Mouse (Mus musculus) MEL (cell line): ENCODE measurements around the gene Chid1. TPM values are rescaled to one million over a fixed set of nuclear protein-coding genes. Genes with fewer than 3 reads are reported as not detected.

ENCODE experiments used
- DNase-seq: peaks from one replicate; pipeline ENCODE4 v3.0.0; 2011; ENCODE audit warnings: low read depth, low spot score
- H3K27ac ChIP-seq: 2 replicates; pipeline ENCODE4 v1.5.1; 2012; ENCODE audit warnings: low read depth, mild to moderate bottlenecking, control low read depth, low read length, moderate library complexity; ENCODE audit not compliant: control insufficient read depth
- H3K27me3 ChIP-seq, 2 experiments: fragments of 150-350 bp in 1 of 2; sonication (generic) in 1 of 2; 2 replicates each; pipeline ENCODE4 v1.6.1; 2012; ENCODE audit warnings: low read length in 2 of 2, mild to moderate bottlenecking in 2 of 2, improper control_type of control experiment in 1 of 2, moderate library complexity in 1 of 2; ENCODE audit not compliant: insufficient read depth in 2 of 2, control insufficient read depth in 1 of 2
- H3K36me3 ChIP-seq, 2 experiments: 2 replicates each; pipeline ENCODE4 v1.6.1; 2012 to 2014; ENCODE audit warnings: low read length in 2 of 2, improper control_type of control experiment in 1 of 2, inconsistent platforms in 1 of 2, mild to moderate bottlenecking in 1 of 2; ENCODE audit not compliant: insufficient read depth in 2 of 2, control insufficient read depth in 1 of 2
- H3K4me1 ChIP-seq, 2 experiments: fragments of 150-350 bp in 1 of 2; sonication (generic) in 1 of 2; 2 replicates each; pipeline ENCODE4 v1.6.1; 2012; ENCODE audit warnings: low read length in 2 of 2, improper control_type of control experiment in 1 of 2, mild to moderate bottlenecking in 1 of 2; ENCODE audit not compliant: insufficient read depth in 2 of 2, control insufficient read depth in 1 of 2
- H3K4me3 ChIP-seq, 2 experiments: fragments of 150-350 bp in 1 of 2; sonication (generic) in 1 of 2; 2 replicates each; pipeline ENCODE4 v1.5.1; 2012; ENCODE audit warnings: low read depth in 2 of 2, low read length in 2 of 2, mild to moderate bottlenecking in 2 of 2, moderate library complexity in 2 of 2, control low read depth in 1 of 2, improper control_type of control experiment in 1 of 2; ENCODE audit not compliant: control insufficient read depth in 1 of 2, insufficient read depth in 1 of 2
- H3K79me2 ChIP-seq: 2 replicates; pipeline ENCODE4 v1.6.1; 2012; ENCODE audit warnings: mild to moderate bottlenecking, low read length, moderate library complexity; ENCODE audit not compliant: control insufficient read depth, poor library complexity, insufficient read depth
- H3K9ac ChIP-seq: 2 replicates; pipeline ENCODE4 v1.6.1; 2012; ENCODE audit warnings: low read depth, mild to moderate bottlenecking, control low read depth, low read length, moderate library complexity; ENCODE audit not compliant: control insufficient read depth, poor library complexity, severe bottlenecking
- H3K9me3 ChIP-seq: fragments of 150-350 bp; sonication (generic); replicated peaks from 2 replicates; pipeline ENCODE4 v1.6.1; 2012; ENCODE audit warnings: mild to moderate bottlenecking, low read length, improper control_type of control experiment, moderate library complexity; ENCODE audit not compliant: insufficient read depth
- BHLHE40 ChIP-seq: IDR thresholded peaks from 2 replicates; pipeline ENCODE4 v1.6.1; 2012; ENCODE audit warnings: low read depth, mild to moderate bottlenecking, inconsistent platforms, low read length, improper control_type of control experiment, borderline replicate concordance
- CHD1 ChIP-seq: IDR thresholded peaks from 2 replicates; pipeline ENCODE4 v1.6.1; 2012; ENCODE audit warnings: low read depth, mild to moderate bottlenecking, inconsistent platforms, low read length, improper control_type of control experiment
- CHD2 ChIP-seq: IDR thresholded peaks from 2 replicates; pipeline ENCODE4 v1.6.1; 2011; ENCODE audit warnings: low read length, improper control_type of control experiment
- CTCF ChIP-seq, 3 experiments: IDR thresholded peaks in 2 of 3; conservative IDR thresholded peaks in 1 of 3; 2 replicates each; pipeline ENCODE4 v1.5.1; 2011 to 2012; ENCODE audit warnings: low read length in 3 of 3, low read depth in 2 of 3, mild to moderate bottlenecking in 2 of 3, improper control_type of control experiment in 1 of 3, inconsistent platforms in 1 of 3, mixed read lengths in 1 of 3, moderate library complexity in 1 of 3; ENCODE audit not compliant: control insufficient read depth in 1 of 3, insufficient read depth in 1 of 3, poor library complexity in 1 of 3, severe bottlenecking in 1 of 3
- E2F4 ChIP-seq: IDR thresholded peaks from 2 replicates; pipeline ENCODE4 v1.6.1; 2011; ENCODE audit warnings: low read depth, low read length, improper control_type of control experiment, borderline replicate concordance
- ELF1 ChIP-seq: IDR thresholded peaks from 2 replicates; pipeline ENCODE4 v1.6.1; 2014; ENCODE audit warnings: low read depth, mild to moderate bottlenecking, inconsistent platforms, low read length, improper control_type of control experiment, moderate library complexity
- JUND ChIP-seq: IDR thresholded peaks from 2 replicates; pipeline ENCODE4 v1.6.1; 2011; ENCODE audit warnings: low read depth, mild to moderate bottlenecking, improper control_type of control experiment, low read length
- KAT2A ChIP-seq: conservative IDR thresholded peaks from 2 replicates; pipeline ENCODE4 v1.6.1; 2012; ENCODE audit warnings: low read depth, low read length, improper control_type of control experiment, inconsistent platforms
- MAFK ChIP-seq: IDR thresholded peaks from 2 replicates; pipeline ENCODE4 v1.6.1; 2011; ENCODE audit warnings: low read depth, mild to moderate bottlenecking, low read length, improper control_type of control experiment, borderline replicate concordance
- MEF2A ChIP-seq: IDR thresholded peaks from 2 replicates; pipeline ENCODE4 v1.6.1; 2014; ENCODE audit warnings: low read depth, mild to moderate bottlenecking, inconsistent platforms, low read length, improper control_type of control experiment; ENCODE audit not compliant: poor library complexity, insufficient replicate concordance, severe bottlenecking; ENCODE audit errors: extremely low read depth
- MXI1 ChIP-seq: IDR thresholded peaks from 2 replicates; pipeline ENCODE4 v1.6.1; 2011; ENCODE audit warnings: mild to moderate bottlenecking, low read depth, low read length, improper control_type of control experiment
- MYB ChIP-seq: IDR thresholded peaks from 2 replicates; pipeline ENCODE4 v1.6.1; 2011; ENCODE audit warnings: mild to moderate bottlenecking, low read depth, low read length, improper control_type of control experiment
- MYC ChIP-seq: IDR thresholded peaks from 2 replicates; pipeline ENCODE4 v1.6.1; 2011; ENCODE audit warnings: low read depth, mild to moderate bottlenecking, low read length, improper control_type of control experiment, moderate library complexity
- NELFE ChIP-seq: IDR thresholded peaks from 2 replicates; pipeline ENCODE4 v1.6.1; 2011; ENCODE audit warnings: low read depth, low read length, improper control_type of control experiment
- POLR2A ChIP-seq, 2 experiments: IDR thresholded peaks; 2 replicates each; pipeline ENCODE4 v1.6.1; 2011 to 2012; ENCODE audit warnings: low read length in 2 of 2, mild to moderate bottlenecking in 2 of 2, control low read depth in 1 of 2, improper control_type of control experiment in 1 of 2, low read depth in 1 of 2, moderate library complexity in 1 of 2; ENCODE audit not compliant: control insufficient read depth in 1 of 2, insufficient read depth in 1 of 2, poor library complexity in 1 of 2
- POLR2AphosphoS2 ChIP-seq: IDR thresholded peaks from 2 replicates; pipeline ENCODE4 v1.6.1; 2011; ENCODE audit warnings: low read length, improper control_type of control experiment
- POLR2AphosphoS5 ChIP-seq: IDR thresholded peaks from 2 replicates; pipeline ENCODE4 v1.6.1; 2012; ENCODE audit warnings: low read depth, borderline replicate concordance, mild to moderate bottlenecking, inconsistent platforms, low read length, moderate library complexity, mixed read lengths
- RAD21 ChIP-seq: IDR thresholded peaks from 2 replicates; pipeline ENCODE4 v1.6.1; 2011; ENCODE audit warnings: mild to moderate bottlenecking, low read depth, low read length, improper control_type of control experiment
- RCOR1 ChIP-seq: IDR thresholded peaks from 2 replicates; pipeline ENCODE4 v1.6.1; 2012; ENCODE audit warnings: low read depth, mild to moderate bottlenecking, inconsistent platforms, low read length, improper control_type of control experiment
- TBP ChIP-seq: IDR thresholded peaks from 2 replicates; pipeline ENCODE4 v1.8.0; 2011; ENCODE audit warnings: low read depth, low read length, improper control_type of control experiment
- TCF12 ChIP-seq: IDR thresholded peaks from 2 replicates; pipeline ENCODE4 v1.6.1; 2014; ENCODE audit warnings: low read depth, mild to moderate bottlenecking, inconsistent platforms, low read length, improper control_type of control experiment, moderate library complexity
- UBTF ChIP-seq: IDR thresholded peaks from 2 replicates; pipeline ENCODE4 v1.6.1; 2012; ENCODE audit warnings: low read depth, mild to moderate bottlenecking, inconsistent platforms, low read length, improper control_type of control experiment, moderate library complexity, borderline replicate concordance; ENCODE audit not compliant: insufficient read depth
- USF2 ChIP-seq, 2 experiments: IDR thresholded peaks; 2 replicates each; pipeline ENCODE4 v1.6.1; 2011 to 2012; ENCODE audit warnings: improper control_type of control experiment in 2 of 2, low read length in 2 of 2, borderline replicate concordance in 1 of 2, inconsistent platforms in 1 of 2, low read depth in 1 of 2, mild to moderate bottlenecking in 1 of 2; ENCODE audit not compliant: insufficient read depth in 1 of 2
- ZC3H11A ChIP-seq: IDR thresholded peaks from 2 replicates; pipeline ENCODE4 v1.6.1; 2012; ENCODE audit warnings: low read depth, mild to moderate bottlenecking, inconsistent platforms, low read length, improper control_type of control experiment
- ZKSCAN1 ChIP-seq: IDR thresholded peaks from 2 replicates; pipeline ENCODE4 v1.6.1; 2012; ENCODE audit warnings: low read depth, mild to moderate bottlenecking, inconsistent platforms, low read length, improper control_type of control experiment, moderate library complexity
- ZMIZ1 ChIP-seq: IDR thresholded peaks from 2 replicates; pipeline ENCODE4 v1.6.1; 2012; ENCODE audit warnings: low read depth, mild to moderate bottlenecking, inconsistent platforms, low read length, improper control_type of control experiment, moderate library complexity
- ZNF384 ChIP-seq: IDR thresholded peaks from 2 replicates; pipeline ENCODE4 v1.6.1; 2012; ENCODE audit warnings: low read depth, mild to moderate bottlenecking, inconsistent platforms, low read length, improper control_type of control experiment
- polyA plus RNA-seq, 2 experiments: library from polyadenylated mRNA; stranded (reverse) in 1 of 2; unstranded in 1 of 2; fragments of >175 nt in 1 of 2; fragments of >200 nt in 1 of 2; gene quantifications; 2 replicates each; pipeline versions ENCODE4 v1.2.1 to v1.2.4; 2012; ENCODE audit warnings: low replicate concordance in 2 of 2, low read depth in 1 of 2; ENCODE audit not compliant: insufficient read length in 2 of 2, insufficient read depth in 1 of 2, missing spikeins in 1 of 2
- total RNA-seq: library from RNA; depleted of rRNA; stranded (reverse); fragments of 300-350 nt; gene quantifications from 2 replicates; pipeline ENCODE4 v1.2.3, GENCODE M21; 2012

The Chid1 gene
- total and polyA plus RNA-seq, 3 experiments = 36.1 to 46.7 TPM; not detected in 1

GRCm38 (mm10) chr7:141453636-141454035 lies 86.0 kb downstream of the Chid1 start:
- no peak for TF ChIP-seq RCOR1
- no peak for TF ChIP-seq JUND
- no peak for TF ChIP-seq TCF12
- TF ChIP-seq CHD1 = no peak
- no peak for TF ChIP-seq RAD21
- no peak for TF ChIP-seq ZC3H11A
- no peak for TF ChIP-seq ZNF384
- TF ChIP-seq CHD2 = no peak
- TF ChIP-seq CTCF (IDR thresholded peaks at IDR 0.05 in 2 of 3, conservative IDR thresholded peaks at IDR 0.05 in 1 of 3; ENCODE audit: control insufficient read depth in 1 of 3, insufficient read depth in 1 of 3, low read depth in 2 of 3, low read length in 3 of 3, poor library complexity in 1 of 3, severe bottlenecking in 1 of 3) = no peak
- TF ChIP-seq POLR2A (IDR thresholded peaks at IDR 0.05; ENCODE audit: control insufficient read depth in 1 of 2, insufficient read depth in 1 of 2, low read depth in 1 of 2, low read length in 2 of 2, poor library complexity in 1 of 2) = no peak
- no peak for TF ChIP-seq MAFK
- no peak for TF ChIP-seq BHLHE40
- no peak for TF ChIP-seq POLR2AphosphoS2
- no peak for TF ChIP-seq UBTF
- no peak for TF ChIP-seq ZKSCAN1
- no peak for TF ChIP-seq ELF1
- no peak for TF ChIP-seq MEF2A
- TF ChIP-seq MYC = no peak
- TF ChIP-seq KAT2A = no peak

DNA sequence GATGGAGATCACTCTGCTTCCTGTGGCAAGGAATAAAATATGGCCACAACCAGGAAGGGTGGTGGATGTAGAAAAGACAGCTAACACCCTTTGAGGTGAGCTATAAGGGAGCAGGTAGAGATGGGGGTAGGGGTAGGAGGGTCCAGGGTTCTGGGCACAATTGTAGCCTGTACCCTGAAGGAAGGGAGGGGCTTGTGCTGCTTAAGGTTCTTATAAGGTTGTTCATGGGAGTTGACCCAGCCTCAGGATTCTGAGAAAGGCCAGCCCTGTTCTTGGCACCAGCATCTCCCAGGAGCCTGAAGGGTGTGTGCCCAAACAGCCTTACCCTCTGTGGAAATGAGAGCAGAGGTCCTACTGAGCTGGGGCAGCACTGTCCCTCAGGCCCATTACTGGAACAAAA lies 87.7 kb downstream of the Chid1 start:
- no peak for TF ChIP-seq MEF2A
- no peak; the same call in 1 of the 2 replicates for TF ChIP-seq TBP
- no peak for TF ChIP-seq ZKSCAN1
- no peak for TF ChIP-seq NELFE
- TF ChIP-seq POLR2A (IDR thresholded peaks at IDR 0.05; ENCODE audit: control insufficient read depth in 1 of 2, insufficient read depth in 1 of 2, low read depth in 1 of 2, low read length in 2 of 2, poor library complexity in 1 of 2) = peak; percentile 47 to 73; a peak in 3 of 4 replicates
- TF ChIP-seq POLR2AphosphoS2 = peak; percentile 82; the same call in 1 of the 2 replicates
- no peak for TF ChIP-seq MYB
- TF ChIP-seq ZMIZ1 = no peak
- TF ChIP-seq RCOR1 = peak; percentile 12; the same call in 1 of the 2 replicates
- no peak for TF ChIP-seq JUND
- no peak for TF ChIP-seq USF2 (IDR thresholded peaks at IDR 0.05; ENCODE audit: borderline replicate concordance in 1 of 2, insufficient read depth in 1 of 2, low read depth in 1 of 2, low read length in 2 of 2)
- TF ChIP-seq POLR2AphosphoS5 = no peak
- no peak for TF ChIP-seq E2F4
- no peak for TF ChIP-seq CHD1
- no peak for TF ChIP-seq MXI1
- Histone ChIP-seq H3K4me3 (no peak overlapping the region), H3K4me1 (peaks cover 0 to 26% of the 10 kb centered on the region in 2 experiments; a peak in 2 of 4 replicates), H3K9ac (no peak overlapping the region), H3K79me2 (peaks cover 25% of the 10 kb centered on the region), H3K9me3 (no peaks in the 10 kb centered on the region), H3K36me3 (peaks cover 15 to 19% of the 10 kb centered on the region in 2 experiments), H3K27me3 (no peaks in the 10 kb centered on the region), H3K27ac (no peak overlapping the region)
- DNase-seq = peak; percentile 61

More at GRCm38 (mm10) chr7:141453636-141454035, 86.0 kb downstream of the Chid1 start:
- Histone ChIP-seq H3K27ac (no peak overlapping the region), H3K4me1 (peaks cover 0 to 24% of the 10 kb centered on the region in 2 experiments; a peak in 2 of 4 replicates), H3K9ac (no peak overlapping the region), H3K9me3 (no peaks in the 10 kb centered on the region), H3K4me3 (no peak overlapping the region), H3K36me3 (peaks cover 9 to 16% of the 10 kb centered on the region in 2 experiments), H3K79me2 (peaks cover 12% of the 10 kb centered on the region), H3K27me3 (no peaks in the 10 kb centered on the region)
- no peak for DNase-seq
